Mouse (Mus musculus): ENCODE measurements around the gene ccdc198.
A peak's percentile ranks its signal among the peaks of the same experiment; 100 is the strongest.

Gene ccdc198

GRCm38 (mm10) chr14:49197031-49197527 lies 48.2 kb downstream of the ccdc198 start:
- DNase-seq (ENCODE audit: low read depth, low spot score), result no peak

GRCm38 (mm10) chr14:49186270-49186669 lies 59.0 kb downstream of the ccdc198 start:
- DNase-seq (ENCODE audit: low read depth, low spot score), result no peak

- DNase-seq (ENCODE audit: low read depth, low spot score), result no peak
Observed at GRCm38 (mm10) chr14:49179736-49180135, 65.5 kb downstream of the ccdc198 start.

- DNase-seq (ENCODE audit: low read depth, low spot score), result peak; percentile 15
Observed at GRCm38 (mm10) chr14:49173290-49174135, 71.8 kb downstream of the ccdc198 start.

DNA sequence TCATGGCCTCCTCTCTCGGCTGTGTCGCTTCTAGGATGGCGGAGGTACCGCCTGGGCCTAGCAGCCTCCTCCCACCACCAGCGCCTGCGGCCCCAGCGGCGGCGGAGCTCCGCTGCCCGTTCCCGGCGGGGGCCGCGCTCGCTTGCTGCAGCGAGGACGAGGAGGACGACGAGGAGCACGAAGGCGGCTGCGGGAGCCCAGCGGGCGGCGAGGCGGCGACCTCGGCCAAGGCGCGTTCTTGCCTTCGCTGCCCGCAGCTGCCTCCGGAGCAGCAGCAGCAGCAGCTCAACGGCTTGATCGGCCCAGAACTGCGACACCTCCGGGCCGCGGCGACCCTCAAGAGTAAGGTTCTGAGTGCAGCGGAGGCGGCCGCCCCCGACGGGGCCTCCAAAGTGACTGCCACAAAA lies 72.7 kb downstream of the ccdc198 start:
- peak; percentile 25 for DNase-seq (ENCODE audit: low read depth, low spot score)

GRCm38 (mm10) chr14:49171867-49172581 lies 73.2 kb downstream of the ccdc198 start, which contains the start of gene Naa30:
TSS of gene Naa30 (plus strand) at chr14:49172226.
- DNase-seq (ENCODE audit: low read depth, low spot score), result peak; percentile 93

GRCm38 (mm10) chr14:49171286-49171685 lies 74.0 kb downstream of the ccdc198 start:
- DNase-seq (ENCODE audit: low read depth, low spot score), result peak; percentile 9

Measured in 3T3-L1 (cell line).